Mouse (Mus musculus) testis, adult 2 months (tissue): ENCODE data around the gene Rimbp3. TPM values are rescaled to one million over a fixed set of nuclear protein-coding genes. Genes with fewer than 3 reads are reported as not detected.

ENCODE experiments used
- H3K27ac ChIP-seq: fragments of 200-500 bp; 2 replicates; pipeline ENCODE4 v1.5.1; 2012; ENCODE audit warnings: low read depth, low read length; ENCODE audit not compliant: control insufficient read depth, insufficient read depth
- H3K27me3 ChIP-seq: fragments of 200-500 bp; 2 replicates; pipeline ENCODE4 v1.6.1; 2012; ENCODE audit warnings: mild to moderate bottlenecking, low read length, moderate library complexity; ENCODE audit not compliant: control insufficient read depth, insufficient read depth
- H3K36me3 ChIP-seq: fragments of 200-500 bp; 2 replicates; pipeline ENCODE4 v1.6.1; 2012; ENCODE audit warnings: mild to moderate bottlenecking, low read length; ENCODE audit not compliant: control insufficient read depth, insufficient read depth
- H3K4me1 ChIP-seq: fragments of 200-500 bp; 2 replicates; pipeline ENCODE4 v1.6.1; 2012; ENCODE audit warnings: low read length; ENCODE audit not compliant: control insufficient read depth, insufficient read depth
- H3K4me3 ChIP-seq: fragments of 200-500 bp; 2 replicates; pipeline ENCODE4 v1.5.1; 2012; ENCODE audit warnings: low read depth, mild to moderate bottlenecking, low read length, moderate library complexity, mixed read lengths; ENCODE audit not compliant: control insufficient read depth
- CTCF ChIP-seq: fragments of 200-500 bp; IDR thresholded peaks from 2 replicates; pipeline ENCODE4 v1.5.1; 2012; ENCODE audit warnings: low read depth, mild to moderate bottlenecking, inconsistent platforms, low read length, moderate library complexity; ENCODE audit not compliant: control insufficient read depth, insufficient read depth, insufficient replicate concordance
- POLR2A ChIP-seq: fragments of 200-500 bp; IDR thresholded peaks from 2 replicates; pipeline ENCODE4 v1.6.1; 2012; ENCODE audit warnings: low read depth, mild to moderate bottlenecking, inconsistent platforms, low read length, moderate library complexity; ENCODE audit not compliant: control insufficient read depth
- polyA plus RNA-seq: library from polyadenylated mRNA; depleted of rRNA; stranded (reverse); fragments of >200 nt; gene quantifications from 2 replicates; pipeline ENCODE4 v1.2.3, GENCODE M21; 2012

The Rimbp3 gene
- polyA plus RNA-seq, 1 experiment = 159 TPM

DNA sequence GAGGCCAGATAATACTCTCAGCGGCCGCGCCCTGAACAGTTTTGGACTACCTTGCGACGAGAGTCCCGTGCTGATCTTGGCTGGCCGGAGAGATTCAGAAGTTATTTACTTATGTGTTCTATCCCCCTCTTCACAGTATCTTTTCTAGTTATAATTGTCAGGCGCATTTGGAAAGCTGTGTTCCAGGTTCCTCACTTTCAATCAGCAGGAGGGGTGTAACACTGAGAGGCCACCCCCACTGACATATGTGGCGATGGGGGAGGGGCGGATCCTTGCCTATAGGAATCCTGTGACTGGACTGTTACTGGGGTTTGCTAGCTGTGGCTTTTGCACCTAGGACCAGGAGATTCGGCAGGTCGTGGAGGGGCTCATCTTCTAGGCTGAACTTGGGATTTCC is 26.1 kb downstream of the Rimbp3 start:
- H3K4me3 ChIP-seq = peak overlapping the region; percentile 87; the same call in 1 of the 2 replicates
- no peak for TF ChIP-seq POLR2A
- no peak for TF ChIP-seq CTCF
- H3K4me1 ChIP-seq = peaks cover 13% of the 10 kb centered on the region

DNA sequence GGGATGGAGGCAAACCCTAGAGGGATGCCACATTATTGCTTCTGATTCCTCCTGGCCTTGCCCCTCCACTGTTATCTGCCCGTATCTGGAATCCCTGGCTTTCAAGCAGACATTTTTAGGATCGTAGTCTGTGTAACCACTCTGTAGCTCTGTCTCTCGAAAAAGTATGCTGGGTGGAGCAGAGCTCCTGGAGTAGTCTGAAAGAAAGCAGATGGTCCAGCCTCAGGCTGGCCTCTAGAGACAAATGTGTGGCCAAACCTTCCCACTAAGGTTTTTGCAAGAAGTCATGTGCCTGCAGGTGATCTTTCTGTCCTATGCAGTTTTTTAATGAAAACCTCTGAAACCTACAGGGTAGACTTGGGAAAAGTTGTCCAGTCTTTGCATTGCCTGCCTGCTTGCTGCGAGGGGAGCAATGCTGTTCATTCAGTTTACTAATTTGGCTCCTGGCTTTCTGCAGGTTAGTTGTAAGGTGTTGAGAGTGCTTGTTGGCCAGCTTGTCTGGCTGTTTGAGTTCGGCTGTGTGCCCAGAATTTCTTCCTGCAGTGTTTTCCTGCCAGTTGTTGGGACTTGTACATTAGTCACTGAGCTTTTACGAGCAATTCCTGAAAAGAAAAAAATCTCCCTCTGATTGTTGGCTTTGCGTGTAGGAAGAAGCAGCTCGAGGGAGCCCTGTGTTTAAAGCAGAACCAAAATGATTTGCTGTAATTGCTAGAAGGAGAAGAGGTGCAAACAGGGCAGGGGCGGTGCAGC is 26.7 kb downstream of the Rimbp3 start:
- Histone ChIP-seq H3K27me3 (no peaks in the 10 kb centered on the region), H3K4me3 (no peak overlapping the region), H3K27ac (no peak overlapping the region; the same call in 1 of the 2 replicates), H3K4me1 (peaks cover 13% of the 10 kb centered on the region), H3K36me3 (no peaks in the 10 kb centered on the region)
- TF ChIP-seq CTCF (no peak), POLR2A (no peak)

More for the DNA sequence above, 26.1 kb downstream of the Rimbp3 start:
- Histone ChIP-seq H3K27me3 (no peaks in the 10 kb centered on the region), H3K36me3 (no peaks in the 10 kb centered on the region), H3K27ac (peak overlapping the region; percentile 71; the same call in 1 of the 2 replicates)

DNA sequence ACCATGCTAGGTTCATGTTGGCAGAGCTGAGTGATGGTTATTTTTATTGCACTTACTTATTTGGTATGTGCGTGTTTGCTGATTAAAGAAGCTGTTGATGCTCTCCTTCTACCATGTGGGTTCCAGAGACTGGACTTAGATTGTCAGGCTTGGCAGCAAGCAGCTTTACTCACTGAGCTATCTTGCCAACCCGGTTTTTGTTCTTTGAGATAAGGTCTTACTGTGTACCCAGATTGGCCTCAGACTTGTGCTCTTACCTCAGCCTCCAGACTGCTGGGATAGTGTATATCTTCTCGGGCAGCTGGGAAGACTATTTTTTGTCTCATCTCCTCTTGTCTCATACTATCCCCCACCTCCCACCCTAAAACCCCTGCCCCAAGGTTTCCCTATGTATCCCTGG is 29.2 kb downstream of the Rimbp3 start:
- no peak for TF ChIP-seq CTCF
- TF ChIP-seq POLR2A = no peak
- no peak overlapping the region for H3K4me3 ChIP-seq
- no peak overlapping the region for H3K27ac ChIP-seq
- H3K27me3 ChIP-seq = no peaks in the 10 kb centered on the region
- peaks cover 13% of the 10 kb centered on the region for H3K4me1 ChIP-seq
- no peaks in the 10 kb centered on the region for H3K36me3 ChIP-seq

DNA sequence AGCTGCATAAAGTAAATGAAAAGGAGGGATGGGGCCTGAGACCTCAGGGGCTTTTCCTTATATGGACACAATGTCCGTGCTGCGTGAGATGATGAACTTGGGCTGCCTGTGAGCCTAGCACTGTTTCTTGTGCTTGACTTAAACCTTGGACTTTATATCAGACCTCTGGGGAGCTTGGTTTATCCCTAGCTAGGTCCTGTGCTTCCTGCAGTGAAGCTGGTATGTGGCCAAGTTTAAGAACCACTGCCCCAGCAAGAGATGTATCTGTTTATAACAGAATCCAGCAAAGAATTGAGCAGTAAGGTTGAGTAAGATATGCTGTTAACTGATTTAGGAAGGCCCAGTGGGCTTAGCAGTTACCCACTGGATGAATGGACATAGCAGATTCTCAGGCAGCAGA is 31.0 kb downstream of the Rimbp3 start:
- TF ChIP-seq CTCF (no peak), POLR2A (no peak)
- no peaks in the 10 kb centered on the region for H3K36me3 ChIP-seq
- H3K27ac ChIP-seq = no peak overlapping the region
- H3K4me3 ChIP-seq = no peak overlapping the region
- H3K27me3 ChIP-seq = no peaks in the 10 kb centered on the region
- H3K4me1 ChIP-seq = peaks cover 6% of the 10 kb centered on the region

DNA sequence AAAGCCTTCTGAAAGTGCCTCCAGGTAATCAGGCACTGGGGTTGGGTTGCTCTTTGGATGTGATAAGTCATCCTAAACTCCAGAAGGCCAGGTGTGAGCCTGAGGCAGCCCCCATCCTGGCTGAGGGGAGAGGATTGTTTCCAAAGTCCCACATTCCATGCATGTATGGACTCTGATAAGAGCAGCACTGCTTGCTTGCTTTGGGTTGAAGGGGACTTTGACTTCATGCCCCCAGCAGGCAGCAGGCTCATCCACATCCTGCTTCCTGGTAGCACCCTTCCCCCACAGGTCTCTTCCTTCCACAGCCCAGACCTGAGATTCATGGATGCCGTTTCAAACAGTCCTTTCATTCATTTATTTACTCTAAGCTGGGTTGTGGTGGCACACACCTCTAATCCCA is 35.3 kb downstream of the Rimbp3 start:
- Histone ChIP-seq H3K4me1 (no peaks in the 10 kb centered on the region), H3K27me3 (no peaks in the 10 kb centered on the region), H3K4me3 (no peak overlapping the region), H3K27ac (no peak overlapping the region), H3K36me3 (no peaks in the 10 kb centered on the region)
- TF ChIP-seq CTCF (no peak), POLR2A (no peak)

DNA sequence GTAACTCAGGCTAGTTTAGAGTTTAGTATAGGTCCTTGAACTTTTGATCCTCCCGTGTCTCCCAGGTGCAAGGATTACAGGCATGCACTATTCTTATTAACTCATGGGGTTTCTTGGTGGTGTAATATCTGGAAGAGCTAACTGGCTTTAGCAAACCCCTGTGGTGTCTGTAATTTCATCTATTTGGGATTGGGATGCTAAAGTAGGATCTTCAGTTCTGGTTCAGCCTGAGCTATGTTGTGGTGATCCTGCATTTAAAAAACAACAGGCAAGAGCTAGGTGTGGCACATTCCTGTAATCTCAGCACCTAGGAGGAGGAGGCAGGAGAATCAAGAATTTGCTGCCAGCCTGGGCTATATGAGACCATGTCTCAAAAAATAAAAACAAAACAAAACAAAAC is 36.6 kb downstream of the Rimbp3 start:
- H3K36me3 ChIP-seq = no peaks in the 10 kb centered on the region
- H3K27me3 ChIP-seq = no peaks in the 10 kb centered on the region
- no peak overlapping the region for H3K27ac ChIP-seq
- no peak overlapping the region for H3K4me3 ChIP-seq
- H3K4me1 ChIP-seq = no peaks in the 10 kb centered on the region
- TF ChIP-seq CTCF (no peak), POLR2A (no peak)

DNA sequence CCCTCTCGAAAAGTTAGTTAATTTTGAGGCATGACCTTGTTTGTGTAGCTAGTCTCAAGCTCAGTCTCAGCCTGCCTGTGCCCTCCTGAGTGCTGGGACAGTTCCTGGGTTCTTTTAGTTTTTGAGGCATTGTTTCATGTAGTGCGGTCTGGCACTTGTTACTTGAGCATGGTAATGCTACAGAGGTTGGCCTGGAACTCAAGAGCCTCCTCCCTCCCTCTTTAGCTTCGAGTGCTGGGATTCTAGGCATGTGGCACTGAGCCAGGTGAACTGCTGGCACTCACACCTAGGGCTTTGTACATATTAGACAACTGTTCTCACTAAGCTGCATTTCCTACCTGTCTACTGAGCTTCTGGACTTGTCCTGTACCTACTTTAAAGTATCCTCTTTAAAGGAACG is 39.3 kb downstream of the Rimbp3 start:
- Histone ChIP-seq H3K36me3 (no peaks in the 10 kb centered on the region), H3K27ac (no peak overlapping the region), H3K4me3 (no peak overlapping the region), H3K4me1 (no peaks in the 10 kb centered on the region), H3K27me3 (no peaks in the 10 kb centered on the region)
- TF ChIP-seq CTCF = no peak
- TF ChIP-seq POLR2A = no peak
